Mouse (Mus musculus): ENCODE measurements around the gene P4ha1. TPM values are rescaled to one million over a fixed set of nuclear protein-coding genes. Genes with fewer than 3 reads are reported as not detected.
"Not testable (repeated sequence)": the region's sequence is repeated elsewhere in the genome, so short reads cannot be mapped to it uniquely, and the experiment has no call there.

P4ha1 gene
- polyA plus RNA-seq, 1 experiment from 2014 or later, result 66.4 TPM

- 63% methylated on average over 8 of the region's 8 CpGs for WGBS
- Histone ChIP-seq H3K4me3 (no peak overlapping the region), H3K9me3 (no peaks in the 10 kb centered on the region), H3K27ac (no peak overlapping the region), H3K27me3 (ENCODE audit: insufficient read depth, poor library complexity, severe bottlenecking) (peaks cover 6% of the 10 kb centered on the region; the same call in 1 of the 2 replicates), H3K4me1 (no peaks in the 10 kb centered on the region), H3K36me3 (no peaks in the 10 kb centered on the region)
- no peak for DNase-seq (ENCODE audit: low spot score)
Measured at GRCm38 (mm10) chr10:59295241-59295811, 27.8 kb upstream of the P4ha1 start.

- Histone ChIP-seq H3K27me3 (ENCODE audit: insufficient read depth, poor library complexity, severe bottlenecking) (peaks cover 3% of the 10 kb centered on the region; the same call in 1 of the 2 replicates), H3K27ac (no peak overlapping the region), H3K36me3 (no peaks in the 10 kb centered on the region), H3K9me3 (no peaks in the 10 kb centered on the region), H3K4me3 (no peak overlapping the region), H3K4me1 (no peaks in the 10 kb centered on the region)
- DNase-seq (ENCODE audit: low spot score), result peak; percentile 89
- 33% methylated on average over 5 of the region's 5 CpGs for WGBS
Measured at GRCm38 (mm10) chr10:59296261-59296660, 26.8 kb upstream of the P4ha1 start.

- 89% methylated on average over 12 of the region's 12 CpGs for WGBS
- not testable (repeated sequence) for DNase-seq (ENCODE audit: low spot score)
Measured at GRCm38 (mm10) chr10:59302671-59303070, 20.4 kb upstream of the P4ha1 start.

GRCm38 (mm10) chr10:59308993-59309715 lies 13.9 kb upstream of the P4ha1 start:
- Histone ChIP-seq H3K4me3 (no peak overlapping the region), H3K36me3 (no peaks in the 10 kb centered on the region), H3K27me3 (ENCODE audit: insufficient read depth, poor library complexity, severe bottlenecking) (no peaks in the 10 kb centered on the region), H3K27ac (no peak overlapping the region), H3K4me1 (peaks cover 10% of the 10 kb centered on the region; the same call in 1 of the 2 replicates), H3K9me3 (no peaks in the 10 kb centered on the region)
- 45% methylated on average over 3 of the region's 3 CpGs for WGBS
- no peak for DNase-seq (ENCODE audit: low spot score)

More at GRCm38 (mm10) chr10:59302671-59303070, 20.4 kb upstream of the P4ha1 start:
- H3K9me3 ChIP-seq; H3K36me3 ChIP-seq; H3K27ac ChIP-seq; H3K27me3 ChIP-seq (ENCODE audit: insufficient read depth, poor library complexity, severe bottlenecking); H3K4me1 ChIP-seq; H3K4me3 ChIP-seq: not testable (repeated sequence)

- Histone ChIP-seq H3K27ac (no peak overlapping the region), H3K27me3 (ENCODE audit: insufficient read depth, poor library complexity, severe bottlenecking) (no peaks in the 10 kb centered on the region), H3K36me3 (no peaks in the 10 kb centered on the region), H3K4me3 (no peak overlapping the region), H3K4me1 (peaks cover 10% of the 10 kb centered on the region; the same call in 1 of the 2 replicates), H3K9me3 (no peaks in the 10 kb centered on the region)
- whole genome bisulfite sequencing, result 71% methylated on average over 2 of the region's 2 CpGs
- DNase-seq (ENCODE audit: low spot score), result no peak
Measured at GRCm38 (mm10) chr10:59310124-59310523, 13.0 kb upstream of the P4ha1 start.

GRCm38 (mm10) chr10:59310691-59311457 lies 12.2 kb upstream of the P4ha1 start:
- Histone ChIP-seq H3K4me3 (no peak overlapping the region), H3K4me1 (peaks cover 10% of the 10 kb centered on the region; the same call in 1 of the 2 replicates), H3K36me3 (no peaks in the 10 kb centered on the region), H3K9me3 (no peaks in the 10 kb centered on the region), H3K27me3 (ENCODE audit: insufficient read depth, poor library complexity, severe bottlenecking) (no peaks in the 10 kb centered on the region), H3K27ac (no peak overlapping the region)
- 60% methylated on average over 6 of the region's 6 CpGs for WGBS
- no peak for DNase-seq (ENCODE audit: low spot score)

- H3K9me3 ChIP-seq, result no peaks in the 10 kb centered on the region
- H3K27ac ChIP-seq, result no peak overlapping the region
- no peak for DNase-seq (ENCODE audit: low spot score)
- H3K27me3 ChIP-seq (ENCODE audit: insufficient read depth, poor library complexity, severe bottlenecking), result no peaks in the 10 kb centered on the region
- no peaks in the 10 kb centered on the region for H3K36me3 ChIP-seq
- peaks cover 10% of the 10 kb centered on the region; the same call in 1 of the 2 replicates for H3K4me1 ChIP-seq
- WGBS, result 83% methylated on average over 5 of the region's 5 CpGs
- no peak overlapping the region for H3K4me3 ChIP-seq
Measured at GRCm38 (mm10) chr10:59311881-59312280, 11.2 kb upstream of the P4ha1 start.

GRCm38 (mm10) chr10:59321112-59321511 lies 2.0 kb upstream of the P4ha1 start:
- 0 out of 2 replicates have a peak, but pooled peaks cover 3% of the 10 kb centered on the region for H3K36me3 ChIP-seq
- no peak overlapping the region for H3K4me3 ChIP-seq
- DNase-seq (ENCODE audit: low spot score), result no peak
- no peaks in the 10 kb centered on the region for H3K27me3 ChIP-seq (ENCODE audit: insufficient read depth, poor library complexity, severe bottlenecking)
- WGBS, result 85% methylated on average over 3 of the region's 3 CpGs
- H3K27ac ChIP-seq, result no peak overlapping the region
- H3K4me1 ChIP-seq, result peaks cover 24% of the 10 kb centered on the region
- H3K9me3 ChIP-seq, result no peaks in the 10 kb centered on the region

GRCm38 (mm10) chr10:59322271-59322670 lies 825 bp upstream of the P4ha1 start:
- Histone ChIP-seq H3K4me3 (peak overlapping the region; percentile 86), H3K27ac (peak overlapping the region; percentile 98), H3K9me3 (no peaks in the 10 kb centered on the region), H3K4me1 (peaks cover 26% of the 10 kb centered on the region), H3K27me3 (ENCODE audit: insufficient read depth, poor library complexity, severe bottlenecking) (no peaks in the 10 kb centered on the region), H3K36me3 (0 out of 2 replicates have a peak, but pooled peaks cover 3% of the 10 kb centered on the region)
- WGBS, result 51% methylated on average over 4 of the region's 4 CpGs
- DNase-seq (ENCODE audit: low spot score), result no peak

- WGBS, result under 1% methylated on average over 49 of the region's 49 CpGs
- Histone ChIP-seq H3K4me3 (peak overlapping the region; percentile 86), H3K27ac (peak overlapping the region; percentile 98), H3K9me3 (no peaks in the 10 kb centered on the region), H3K36me3 (peaks cover 4% of the 10 kb centered on the region; the same call in 1 of the 2 replicates), H3K27me3 (ENCODE audit: insufficient read depth, poor library complexity, severe bottlenecking) (no peaks in the 10 kb centered on the region), H3K4me1 (peaks cover 26% of the 10 kb centered on the region)
- peak; percentile 77 for DNase-seq (ENCODE audit: low spot score)
Measured at GRCm38 (mm10) chr10:59323488-59324161, 529 bp downstream of the P4ha1 start.

GRCm38 (mm10) chr10:59324311-59325165 lies 1.4 kb downstream of the P4ha1 start:
- no peak for DNase-seq (ENCODE audit: low spot score)
- WGBS, result 18% methylated on average over 15 of the region's 15 CpGs
- Histone ChIP-seq H3K36me3 (peaks cover 7% of the 10 kb centered on the region; the same call in 1 of the 2 replicates), H3K27ac (peak overlapping the region; percentile 98), H3K9me3 (no peaks in the 10 kb centered on the region), H3K27me3 (ENCODE audit: insufficient read depth, poor library complexity, severe bottlenecking) (no peaks in the 10 kb centered on the region), H3K4me1 (peaks cover 26% of the 10 kb centered on the region), H3K4me3 (peak overlapping the region; percentile 86)

Data from heart, embryonic 10.5 days (tissue).